Mouse (Mus musculus): ENCODE measurements around the gene Coq7. TPM values are rescaled to one million over a fixed set of nuclear protein-coding genes. Genes with fewer than 3 reads are reported as not detected.

The Coq7 gene
- total RNA-seq, 2 experiments from 2014 or later, result 91.9 to 101 TPM

- no peak for DNase-seq
- intact Hi-C loops (cut with DNase I), result no loop called here
Observed at GRCm38 (mm10) chr7:118472886-118473285, 60.3 kb downstream of the Coq7 start.

GRCm38 (mm10) chr7:118468060-118468459 lies 65.1 kb downstream of the Coq7 start:
- intact Hi-C loops (cut with DNase I), result no loop called here
- DNase-seq, result no peak

DNA sequence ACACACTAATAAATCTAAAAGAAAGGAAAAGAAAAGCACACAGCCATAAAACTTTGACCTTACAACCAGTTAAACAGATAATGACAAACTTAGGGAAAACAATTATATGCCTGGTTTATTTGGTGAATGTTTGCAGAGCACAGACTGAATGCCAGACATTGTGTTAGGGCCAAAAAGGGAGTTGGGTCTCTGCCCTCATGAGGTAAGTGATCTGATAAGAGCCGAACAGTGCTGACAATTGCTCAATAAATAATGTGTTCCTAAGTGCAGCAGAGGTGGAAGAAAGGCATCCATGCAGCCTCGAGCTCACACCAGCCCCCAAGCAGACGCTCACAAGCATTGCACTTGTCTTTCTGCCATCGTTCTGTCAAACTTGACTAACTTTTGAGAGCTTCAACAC lies 68.7 kb downstream of the Coq7 start:
- intact Hi-C loops (cut with DNase I), result no loop called here
- DNase-seq, result no peak

DNA sequence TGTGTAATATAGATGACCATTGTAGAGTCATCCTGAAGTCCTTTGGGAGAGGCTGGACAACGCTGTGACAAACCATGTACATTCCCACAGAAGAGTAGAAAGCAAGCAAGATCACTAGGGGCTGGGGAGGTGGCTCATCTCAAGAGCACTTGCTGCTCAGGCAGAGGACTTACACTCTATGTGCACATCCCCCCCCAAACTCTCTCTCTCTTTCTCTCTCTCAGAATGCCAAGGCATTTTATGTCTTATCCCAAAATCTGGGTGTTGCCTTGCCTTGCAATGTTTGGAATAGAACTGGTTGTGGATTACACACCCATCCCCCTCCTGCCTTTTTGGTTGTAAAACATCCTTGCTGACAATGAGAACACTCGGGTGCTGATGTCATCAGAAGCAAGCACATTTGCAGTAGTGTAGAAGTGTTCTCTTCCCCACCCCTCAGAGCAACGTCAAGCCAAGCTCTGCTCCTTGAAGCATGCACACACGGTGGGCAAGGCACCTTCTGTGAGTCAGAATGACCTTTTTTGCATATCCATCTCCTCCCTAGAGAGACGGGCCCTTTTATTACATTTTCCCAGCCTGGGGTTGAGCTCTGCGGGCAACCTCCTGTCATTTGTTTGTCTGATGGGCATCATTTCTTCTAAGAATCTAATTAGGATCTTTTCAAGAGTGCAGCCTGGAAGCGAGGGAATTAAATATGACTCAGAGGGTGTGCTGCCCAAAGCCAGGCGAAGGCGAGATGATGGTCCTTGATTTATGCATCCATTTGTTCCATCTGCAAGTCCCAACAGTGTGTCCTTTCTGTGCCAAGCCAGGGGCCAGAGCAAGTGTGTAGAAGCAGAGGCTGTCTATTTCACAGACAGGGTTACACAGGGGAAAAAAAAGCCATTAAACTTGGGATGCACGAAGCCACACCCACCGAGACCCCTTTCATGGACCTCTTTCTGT lies 70.1 kb downstream of the Coq7 start:
- intact Hi-C loops (cut with DNase I), result no loop called here
- no peak for DNase-seq

DNA sequence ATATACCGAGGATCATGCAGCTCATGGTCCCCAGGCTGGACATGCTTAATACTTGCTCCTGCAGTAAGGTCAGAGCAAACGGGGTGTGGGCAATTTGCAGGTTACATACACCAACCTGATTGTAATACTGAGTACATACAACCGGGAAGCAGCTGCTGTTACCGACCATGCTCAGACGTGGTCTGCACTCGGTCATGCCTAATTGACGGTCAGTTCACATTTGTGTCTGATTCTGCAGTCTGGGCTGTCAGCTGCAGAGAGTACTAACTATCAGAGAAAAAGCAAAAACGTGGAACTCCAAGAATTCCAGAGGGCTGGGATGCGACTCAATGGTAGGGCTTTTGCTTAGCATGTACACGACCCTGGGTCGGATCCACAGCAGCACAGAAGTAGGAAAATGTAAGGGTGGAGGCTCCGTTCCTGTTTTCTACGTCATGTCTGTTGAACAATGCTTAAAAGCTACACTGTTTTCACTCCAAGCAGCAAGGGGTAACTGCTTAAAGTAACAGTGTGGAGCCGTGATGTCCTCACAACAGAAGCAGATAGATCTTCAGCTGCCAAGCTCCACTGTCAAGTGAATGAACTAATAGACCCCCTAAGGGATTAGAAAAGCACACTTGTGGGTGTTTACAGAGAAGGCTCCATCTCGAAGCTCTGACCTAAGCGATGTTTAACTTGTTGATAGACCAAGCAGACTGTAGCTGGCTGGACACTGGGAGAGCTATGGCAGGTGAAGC lies 71.6 kb downstream of the Coq7 start:
- DNase-seq, result no peak
- intact Hi-C loops (cut with DNase I), result no loop called here

Other genes starting within 250 kb of the Coq7 start
- gene Syt17, start 85.1 kb downstream of the Coq7 start, total RNA-seq (2021), result 1 to 10 TPM; 2.1 to 2.9 TPM
- gene Itpripl2, start 41.4 kb downstream of the Coq7 start, total RNA-seq (2021), result 10 to 100 TPM; 36.5 to 37.6 TPM
- gene Tmc7, start 51.4 kb upstream of the Coq7 start, total RNA-seq (2021), result 1 to 10 TPM; 8.6 to 9.6 TPM
- gene Tmc5, start 63.9 kb upstream of the Coq7 start, total RNA-seq (2021), result under 1 TPM; 0.80 to 0.81 TPM
- 10 to 100 TPM; 25.9 to 28.2 TPM for gene Gde1, start 172.4 kb upstream of the Coq7 start, total RNA-seq (2021)
- gene Ccp110, start 179.2 kb upstream of the Coq7 start, total RNA-seq (2021), result 1 to 10 TPM; 3.2 to 3.4 TPM
- 10 to 100 TPM; 28.2 TPM for gene Vps35l, start 206.9 kb upstream of the Coq7 start, total RNA-seq (2021)

Measured in heart, postnatal 14 days (tissue).